Mouse (Mus musculus): ENCODE measurements at regions not wholly inside any gene's neighbourhood (a gene's known extent, or its start where the extent isn't known, plus 50 kb on each side); places are given as distances from the start of the nearest gene placed in this dataset.
A peak's percentile ranks its signal among the peaks of the same experiment; 100 is the strongest.

- DNase-seq (ENCODE audit: low read depth, low spot score): peak; percentile 76
These were observed 243.8 kb upstream of the Il12b start for GRCm38 (mm10) chr11:44156081-44156480.

GRCm38 (mm10) chr11:44156490-44157345, 243.1 kb upstream of the Il12b start:
- peak; percentile 57 for DNase-seq (ENCODE audit: low read depth, low spot score)

- peak; percentile 76 for DNase-seq (ENCODE audit: low read depth, low spot score)
These were observed 241.6 kb upstream of the Il12b start for GRCm38 (mm10) chr11:44158236-44158635.

- DNase-seq (ENCODE audit: low read depth, low spot score): no peak
These were observed 238.0 kb upstream of the Il12b start for GRCm38 (mm10) chr11:44161734-44162418.

GRCm38 (mm10) chr11:44163049-44163448, 236.8 kb upstream of the Il12b start:
- DNase-seq (ENCODE audit: low read depth, low spot score): no peak

GRCm38 (mm10) chr11:44163748-44164147, 236.1 kb upstream of the Il12b start:
- DNase-seq (ENCODE audit: low read depth, low spot score): no peak

- DNase-seq (ENCODE audit: low read depth, low spot score): peak; percentile 86
These were observed 235.7 kb upstream of the Il12b start for GRCm38 (mm10) chr11:44164186-44164585.

- no peak for DNase-seq (ENCODE audit: low read depth, low spot score)
These were observed 232.0 kb upstream of the Il12b start for GRCm38 (mm10) chr11:44167724-44168500.

- peak; percentile 21 for DNase-seq (ENCODE audit: low read depth, low spot score)
These were observed 227.4 kb upstream of the Il12b start for GRCm38 (mm10) chr11:44172478-44172877.

GRCm38 (mm10) chr11:44173196-44173595, 226.7 kb upstream of the Il12b start:
- DNase-seq (ENCODE audit: low read depth, low spot score): no peak

- no peak for DNase-seq (ENCODE audit: low read depth, low spot score)
These were observed 225.3 kb upstream of the Il12b start for GRCm38 (mm10) chr11:44174548-44174947.

- DNase-seq (ENCODE audit: low read depth, low spot score): peak; percentile 53
These were observed 220.2 kb upstream of the Il12b start for GRCm38 (mm10) chr11:44179711-44180110.

GRCm38 (mm10) chr11:44183823-44184222, 216.0 kb upstream of the Il12b start:
- no peak for DNase-seq (ENCODE audit: low read depth, low spot score)

GRCm38 (mm10) chr11:44185218-44185890, 214.5 kb upstream of the Il12b start:
- DNase-seq (ENCODE audit: low read depth, low spot score): no peak

- DNase-seq (ENCODE audit: low read depth, low spot score): no peak
These were observed 211.7 kb upstream of the Il12b start for GRCm38 (mm10) chr11:44188202-44188601.

- DNase-seq (ENCODE audit: low read depth, low spot score): no peak
These were observed 206.1 kb upstream of the Il12b start for GRCm38 (mm10) chr11:44193806-44194205.

- no peak for DNase-seq (ENCODE audit: low read depth, low spot score)
These were observed 197.1 kb upstream of the Il12b start for GRCm38 (mm10) chr11:44202716-44203115.

- peak; percentile 25 for DNase-seq (ENCODE audit: low read depth, low spot score)
These were observed 195.5 kb upstream of the Il12b start for GRCm38 (mm10) chr11:44204384-44204783.

GRCm38 (mm10) chr11:44206866-44207265, 193.0 kb upstream of the Il12b start:
- DNase-seq (ENCODE audit: low read depth, low spot score): no peak

- DNase-seq (ENCODE audit: low read depth, low spot score): peak; percentile 49
These were observed 187.9 kb upstream of the Il12b start for GRCm38 (mm10) chr11:44211871-44212441.

GRCm38 (mm10) chr11:44214095-44214494, 185.8 kb upstream of the Il12b start:
- no peak for DNase-seq (ENCODE audit: low read depth, low spot score)

Data from 3T3-L1 (cell line).